Mouse (Mus musculus) layer of hippocampus, adult 18-20 months (tissue): ENCODE data around the gene Ldha. TPM values are rescaled to one million over a fixed set of nuclear protein-coding genes. Genes with fewer than 3 reads are reported as not detected.
"Not testable (repeated sequence)": the region's sequence is repeated elsewhere in the genome, so short reads cannot be mapped to it uniquely, and the experiment has no call there.

Experiments
- DNase-seq, 2 experiments: peaks; one replicate each; pipeline ENCODE4 v3.0.0; 2022; ENCODE audit warnings: low spot score in 2 of 2
- long read RNA-seq: library from polyadenylated mRNA; stranded (forward); transcript quantifications from one replicate; pipeline ENCODE4 v2.0.0, GENCODE M21; 2021
- total RNA-seq, 2 experiments: library from RNA; stranded (reverse); gene quantifications; 2 replicates each; pipeline ENCODE4 v1.2.3; 2021

The Ldha gene
- total RNA-seq = 100 to 1,000 TPM; 296 to 308 TPM
- long read RNA-seq, transcript Ldha-202 (8 exons, 1,588 nt) = major isoform, 546 of 573 reads
- long read RNA-seq, partial matches to known transcripts = 14 of 573 reads
- long read RNA-seq, other reads (novel, unspliced or antisense) = 13 of 573 reads

GRCm38 (mm10) chr7:46840787-46841525 is at the start of gene Ldha:
TSS of gene Ldha (plus strand) at chr7:46841475.
- no peak for DNase-seq

DNA sequence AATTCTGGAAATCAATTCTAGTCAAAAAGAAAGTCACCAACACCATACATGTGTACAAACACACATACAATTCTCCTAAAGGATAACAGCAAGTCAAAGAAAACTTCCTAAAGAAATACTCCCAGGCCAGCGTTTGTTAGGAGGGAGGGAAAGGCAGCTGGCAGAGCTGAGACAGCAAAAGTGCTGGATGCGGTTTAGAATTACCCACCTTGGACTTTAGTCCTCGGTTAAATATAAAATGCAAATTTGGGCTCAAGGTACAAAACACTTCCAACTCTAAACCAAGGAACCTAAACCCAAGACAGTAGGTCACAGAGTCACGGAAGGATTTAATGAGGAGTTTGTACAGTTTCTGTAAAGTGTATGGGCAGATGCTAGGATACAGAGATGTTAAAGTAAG is 47.4 kb upstream of the Ldha start:
- no peak for DNase-seq

DNA sequence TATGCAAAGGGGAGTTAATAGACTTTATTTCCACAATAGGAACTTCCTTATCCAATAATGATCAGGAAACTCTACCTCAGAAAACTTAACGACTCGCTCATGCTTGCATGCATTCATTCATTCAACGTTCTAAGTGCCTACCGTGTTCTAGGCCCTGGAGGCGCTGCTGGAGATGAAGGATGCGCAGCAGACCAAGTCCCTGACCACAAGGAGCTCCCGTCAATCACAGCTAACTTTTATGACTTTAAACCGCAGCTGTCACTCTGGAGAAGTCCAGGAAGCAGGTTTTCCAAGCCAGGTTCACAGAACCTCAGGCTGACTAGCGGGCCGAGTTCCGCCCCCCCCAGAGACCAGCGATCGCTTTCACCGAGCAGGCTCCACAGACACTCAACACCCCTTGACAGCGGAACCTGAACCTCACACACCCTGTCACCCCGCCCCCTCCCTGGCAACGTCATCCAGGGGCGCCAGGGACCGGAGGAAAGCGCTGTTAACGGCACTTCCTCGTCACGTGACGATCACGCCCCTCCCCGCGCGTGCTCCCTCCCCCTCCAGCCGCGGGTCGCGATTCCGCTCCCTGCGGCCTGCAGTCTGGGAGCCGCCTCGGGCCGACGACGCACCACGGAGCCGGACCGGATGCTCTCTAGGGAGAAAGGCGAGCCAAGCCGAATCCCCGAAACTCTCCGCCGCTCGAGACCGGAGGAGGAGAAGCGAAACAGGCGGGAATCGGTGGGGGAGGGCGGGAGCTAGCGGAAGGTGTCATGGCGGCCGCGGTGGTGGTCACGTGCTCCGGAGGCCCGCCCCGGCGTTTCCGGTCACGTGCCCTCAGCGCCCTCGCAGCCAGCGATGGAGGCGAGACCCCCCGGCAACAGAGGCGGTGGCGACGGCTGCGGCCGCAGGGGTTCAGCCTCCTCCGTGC is 45.7 kb upstream of the Ldha start, which contains the start of the genes Hps5 and Gtf2h1:
TSS of gene Hps5 (minus strand) at position 778 of the 919 bp plus-strand sequence.
TSS of gene Gtf2h1 (plus strand) at position 817 of the 919 bp plus-strand sequence.
- peak; percentile 95 to 98 for DNase-seq

DNA sequence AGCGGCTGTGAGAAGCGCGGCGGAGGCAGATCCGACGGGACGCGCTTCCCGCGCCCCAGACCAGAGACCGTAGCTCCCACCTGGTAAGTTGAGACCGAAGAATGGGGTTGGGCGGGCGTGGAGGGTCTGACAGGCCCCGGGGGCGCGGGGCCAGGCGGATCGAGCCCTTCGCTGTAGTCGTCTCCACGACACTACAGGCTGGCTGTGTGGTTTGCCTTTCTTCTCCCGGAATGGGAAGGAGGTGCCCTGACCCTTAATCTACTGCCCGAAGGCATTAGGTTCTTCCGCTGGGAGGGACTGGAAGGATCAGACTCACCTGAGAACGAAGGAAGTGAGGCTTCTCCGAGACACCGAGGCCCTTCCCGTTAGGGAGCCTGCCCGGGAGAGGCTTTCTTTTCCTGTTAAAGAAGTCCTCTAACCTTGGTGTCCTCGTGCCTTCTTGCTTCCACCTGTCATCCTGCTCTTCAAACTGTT is 45.0 kb upstream of the Ldha start:
- DNase-seq = no peak

GRCm38 (mm10) chr7:46796779-46797178 is 44.5 kb upstream of the Ldha start:
- DNase-seq = no peak

GRCm38 (mm10) chr7:46810325-46810724 is 30.9 kb upstream of the Ldha start:
- DNase-seq = no peak

GRCm38 (mm10) chr7:46814012-46814411 is 27.3 kb upstream of the Ldha start:
- DNase-seq = no peak

- not testable (repeated sequence) for DNase-seq
These were observed 20.2 kb upstream of the Ldha start for GRCm38 (mm10) chr7:46820876-46821632.

DNA sequence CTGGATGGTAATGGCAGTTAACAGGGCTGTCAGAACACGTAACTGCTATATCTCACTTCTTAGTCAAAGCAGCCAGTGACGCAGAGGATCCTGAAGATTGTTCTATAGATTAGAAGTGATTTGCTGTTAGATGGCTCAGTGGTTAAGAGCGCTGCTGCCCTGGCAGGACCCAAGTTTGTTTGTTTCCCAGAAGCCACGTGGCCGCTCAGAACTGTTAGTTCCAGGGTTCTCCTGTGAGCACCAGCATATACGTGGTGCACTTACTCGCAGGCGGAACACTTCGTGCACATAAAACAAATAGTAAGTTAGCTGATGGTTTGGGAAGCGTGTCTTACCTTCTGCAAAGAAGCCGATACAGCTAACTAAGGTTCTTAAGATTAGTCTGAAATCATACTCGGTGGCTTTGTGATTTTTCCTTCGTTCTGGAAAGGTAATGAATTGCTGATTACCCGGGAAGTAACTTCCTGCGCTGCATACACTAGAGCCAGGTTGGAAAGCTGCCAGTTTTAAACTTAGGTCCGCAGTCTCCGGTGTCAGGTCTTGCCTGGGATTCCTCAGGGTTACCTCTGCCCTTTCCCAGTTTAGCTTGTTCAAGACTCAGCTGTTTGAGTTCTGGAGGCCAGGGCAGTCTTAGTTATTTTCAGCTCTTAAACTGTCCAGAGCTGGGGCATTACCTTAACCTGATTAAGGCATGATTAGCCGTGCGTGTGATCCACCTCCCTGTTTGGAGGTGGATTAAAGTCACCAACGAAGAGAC is 14.1 kb upstream of the Ldha start:
- no peak for DNase-seq

DNA sequence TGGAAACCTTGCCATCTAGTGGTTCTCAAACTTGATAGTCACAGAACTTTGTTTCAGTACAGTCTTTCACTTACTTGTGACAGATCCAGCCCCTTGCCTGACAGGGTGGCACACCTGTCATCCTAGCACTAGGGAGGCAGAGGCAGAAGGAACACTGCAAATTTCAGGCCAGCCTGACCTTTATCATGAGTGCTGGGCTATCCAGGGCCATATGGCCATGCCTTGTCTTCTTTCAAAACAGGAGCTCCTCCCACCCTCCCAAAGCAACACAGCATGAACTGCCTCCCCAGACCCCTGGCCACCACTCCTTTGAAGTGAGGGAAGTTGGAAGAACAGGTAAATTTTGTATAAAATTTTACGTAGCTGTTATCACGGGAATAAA is 13.5 kb upstream of the Ldha start:
- DNase-seq = no peak

GRCm38 (mm10) chr7:46829911-46830310 is 11.4 kb upstream of the Ldha start:
- DNase-seq = no peak

DNA sequence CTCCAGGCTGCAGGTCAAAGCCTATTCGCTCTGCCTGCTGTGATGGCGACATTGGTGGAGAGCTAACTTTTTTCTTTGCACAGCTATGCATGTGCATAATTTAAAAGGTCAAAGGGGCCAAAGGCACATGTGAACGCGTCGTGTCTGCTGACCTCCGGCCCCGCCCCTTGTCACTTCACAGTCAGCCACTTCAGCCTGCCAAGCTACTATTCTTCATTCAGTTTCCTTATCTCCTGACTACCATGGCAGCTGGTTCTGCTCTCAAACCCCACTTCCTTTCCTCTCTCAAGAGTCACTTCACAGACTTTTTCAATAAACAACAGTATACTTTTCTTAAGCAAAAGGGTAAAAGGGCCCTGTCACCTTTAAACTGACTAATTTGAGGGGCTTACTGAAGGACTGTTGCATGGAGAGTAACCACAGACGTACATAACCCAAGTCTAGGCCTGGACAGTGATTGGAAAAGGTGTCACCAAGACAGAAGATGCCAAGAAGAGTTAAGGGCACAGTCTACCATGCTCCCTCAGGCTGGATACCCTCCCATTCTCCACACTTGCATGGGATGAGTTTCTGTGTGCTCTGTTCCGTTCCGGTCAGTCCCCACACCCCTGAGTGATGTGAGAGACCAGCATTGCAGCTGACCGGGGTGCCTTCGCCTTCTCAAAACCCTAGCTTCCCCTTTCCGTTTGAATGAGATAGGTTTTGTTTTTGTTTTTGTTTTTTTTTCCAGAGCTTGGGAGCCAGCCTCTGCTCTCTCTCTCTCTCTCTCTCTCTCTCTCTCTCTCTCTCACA is 10.3 kb upstream of the Ldha start:
- DNase-seq = no peak

DNA sequence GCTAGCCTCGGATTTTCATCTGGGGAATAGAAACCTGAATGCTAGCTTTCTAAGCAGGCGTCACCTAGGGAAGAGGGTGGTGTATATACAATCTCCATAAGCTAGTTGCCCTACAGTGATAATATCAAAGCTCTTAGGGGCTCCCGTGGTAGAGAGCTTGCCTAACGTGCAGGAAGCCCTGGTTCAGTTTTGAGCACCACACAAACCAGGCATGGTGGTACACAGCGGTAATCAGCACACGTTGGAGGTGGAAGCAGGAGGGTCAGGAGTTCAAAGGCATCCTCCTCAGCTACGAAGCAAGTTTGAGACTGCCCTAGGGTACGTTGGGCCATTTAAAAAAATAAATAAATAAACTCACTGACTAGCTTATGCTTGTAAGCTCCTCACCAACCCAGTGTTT is 9.6 kb upstream of the Ldha start:
- no peak for DNase-seq

GRCm38 (mm10) chr7:46832112-46832810 is 9.0 kb upstream of the Ldha start:
- not testable (repeated sequence) for DNase-seq

DNA sequence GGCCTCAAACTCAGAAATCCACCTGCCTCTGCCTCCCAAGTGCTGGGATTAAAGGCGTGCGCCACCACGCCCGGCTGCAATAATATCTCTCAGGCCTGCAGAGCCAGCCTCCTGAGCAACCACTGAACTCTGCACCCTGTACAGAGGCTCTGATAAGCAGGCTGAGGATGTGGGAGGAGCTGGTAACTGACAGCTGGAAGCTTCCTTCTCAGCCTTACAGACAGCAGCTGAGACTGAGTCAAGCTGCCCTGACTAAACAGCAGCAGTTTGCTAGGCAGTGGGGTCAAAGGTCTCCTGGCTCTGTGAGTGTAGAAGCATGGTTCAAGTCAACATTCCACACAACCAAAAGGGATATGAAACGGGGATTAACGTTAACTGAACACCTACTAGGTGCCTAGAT is 8.0 kb upstream of the Ldha start:
- DNase-seq = no peak

DNA sequence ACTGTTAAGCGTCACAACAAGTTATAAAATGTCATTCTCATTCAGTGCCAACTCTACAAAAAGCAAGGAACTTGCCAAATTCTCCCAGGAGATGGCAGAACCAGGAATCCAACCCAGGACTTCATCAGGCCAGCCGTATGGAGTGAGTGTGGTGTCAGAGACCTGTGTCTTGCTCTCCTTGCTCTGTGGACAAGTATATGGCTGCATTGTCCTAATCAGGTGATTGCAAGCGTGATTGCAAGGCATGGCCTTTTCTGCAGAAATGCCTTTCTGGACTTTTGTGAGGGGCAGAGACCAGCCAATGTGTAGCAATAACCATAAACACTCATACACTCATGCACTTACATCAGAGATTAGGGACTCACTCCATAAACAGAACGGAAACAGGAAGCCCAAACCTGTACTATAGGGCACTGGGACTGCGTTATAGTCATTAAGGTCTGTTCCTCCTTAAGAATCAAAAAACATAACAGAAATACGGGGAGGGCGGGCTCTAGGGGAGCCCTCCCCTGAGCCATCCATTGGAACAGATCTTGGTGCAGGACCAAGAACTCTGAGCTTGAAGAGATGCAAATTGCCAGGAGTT is 7.5 kb upstream of the Ldha start:
- DNase-seq = no peak

GRCm38 (mm10) chr7:46834994-46835610 is 6.2 kb upstream of the Ldha start:
- no peak for DNase-seq

- no peak for DNase-seq
These were observed 4.9 kb upstream of the Ldha start for GRCm38 (mm10) chr7:46836357-46836756.
